Mouse (Mus musculus): ENCODE results near the gene Auts2. TPM values are rescaled to one million over a fixed set of nuclear protein-coding genes. Genes with fewer than 3 reads are reported as not detected.

Auts2 gene
- polyA plus RNA-seq, 1 experiment from 2014 or later, result 1.0 TPM

DNA sequence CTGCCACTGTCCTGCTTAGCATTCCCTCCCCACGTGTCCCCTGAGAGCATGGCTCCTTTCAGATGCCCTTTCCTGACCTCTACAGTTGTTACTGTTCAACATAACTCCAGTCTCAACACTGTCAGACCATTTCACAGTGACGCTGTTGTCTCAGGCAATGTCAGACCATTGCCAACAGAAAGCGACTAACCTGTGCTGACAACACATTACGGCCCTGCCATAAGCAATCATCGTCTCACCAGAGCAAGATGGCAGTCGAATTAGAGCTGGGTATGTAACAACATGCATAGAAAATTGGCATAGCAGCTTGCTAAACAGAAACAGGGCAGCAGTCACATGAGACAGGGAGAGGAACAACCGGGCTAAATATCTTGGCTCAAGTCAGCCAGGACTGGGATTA is 614.4 kb downstream of the Auts2 start:
- H3K4me1 ChIP-seq (ENCODE audit: insufficient read depth), result no peaks in the 10 kb centered on the region
- H3K27me3 ChIP-seq (ENCODE audit: insufficient read depth, low read length), result no peaks in the 10 kb centered on the region
- 70% methylated on average over 7 of the region's 7 CpGs for WGBS (ENCODE audit: insufficient replicate concordance)
- TF ChIP-seq CTCF (IDR thresholded peaks at IDR 0.05; ENCODE audit: low read depth) (no peak), EP300 (IDR thresholded peaks at IDR 0.05; ENCODE audit: low read depth) (no peak)
- no peak for ATAC-seq
- H3K4me3 ChIP-seq (ENCODE audit: low read depth, low read length), result no peak overlapping the region
- H3K9me3 ChIP-seq (ENCODE audit: low read length), result no peaks in the 10 kb centered on the region
- no peak overlapping the region for H3K4me2 ChIP-seq (ENCODE audit: low read depth, low read length)
- H3K27ac ChIP-seq (ENCODE audit: low read depth), result no peak overlapping the region
- DNase-seq, result no peak
- H3K9ac ChIP-seq (replicated peaks), result no peak overlapping the region
- H3K36me3 ChIP-seq (replicated peaks; ENCODE audit: insufficient read depth, low read length), result no peaks in the 10 kb centered on the region

DNA sequence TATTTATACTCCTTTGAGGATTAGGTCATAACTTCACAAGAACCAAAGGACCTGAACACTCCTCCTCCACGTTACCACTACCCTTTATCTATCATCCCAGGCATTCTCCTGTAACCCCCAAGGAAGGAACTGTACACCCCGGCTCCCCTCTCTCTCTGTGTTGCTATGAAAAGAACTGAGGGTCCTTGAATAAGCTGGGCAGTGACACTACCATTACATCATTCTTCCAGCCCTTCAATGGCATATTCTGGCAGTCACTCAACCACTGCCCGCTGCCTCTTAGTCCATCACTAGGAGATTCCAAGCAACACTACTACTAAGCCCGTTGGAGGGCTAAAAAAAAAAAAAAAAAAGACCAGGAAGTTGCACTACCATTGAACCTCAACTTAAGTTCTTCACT is 620.4 kb downstream of the Auts2 start:
- no peaks in the 10 kb centered on the region for H3K4me1 ChIP-seq (ENCODE audit: insufficient read depth)
- ATAC-seq, result no peak
- no peak overlapping the region for H3K27ac ChIP-seq (ENCODE audit: low read depth)
- H3K4me3 ChIP-seq (ENCODE audit: low read depth, low read length), result no peak overlapping the region
- TF ChIP-seq EP300 (IDR thresholded peaks at IDR 0.05; ENCODE audit: low read depth), result no peak
- no peak for TF ChIP-seq CTCF (IDR thresholded peaks at IDR 0.05; ENCODE audit: low read depth)
- H3K27me3 ChIP-seq (ENCODE audit: insufficient read depth, low read length), result no peaks in the 10 kb centered on the region
- DNase-seq, result no peak
- H3K9me3 ChIP-seq (ENCODE audit: low read length), result no peaks in the 10 kb centered on the region
- no peak overlapping the region for H3K4me2 ChIP-seq (ENCODE audit: low read depth, low read length)
- no peak overlapping the region for H3K9ac ChIP-seq (replicated peaks)
- 55% methylated on average over 4 of the region's 4 CpGs for WGBS (ENCODE audit: insufficient replicate concordance)
- no peaks in the 10 kb centered on the region for H3K36me3 ChIP-seq (replicated peaks; ENCODE audit: insufficient read depth, low read length)

DNA sequence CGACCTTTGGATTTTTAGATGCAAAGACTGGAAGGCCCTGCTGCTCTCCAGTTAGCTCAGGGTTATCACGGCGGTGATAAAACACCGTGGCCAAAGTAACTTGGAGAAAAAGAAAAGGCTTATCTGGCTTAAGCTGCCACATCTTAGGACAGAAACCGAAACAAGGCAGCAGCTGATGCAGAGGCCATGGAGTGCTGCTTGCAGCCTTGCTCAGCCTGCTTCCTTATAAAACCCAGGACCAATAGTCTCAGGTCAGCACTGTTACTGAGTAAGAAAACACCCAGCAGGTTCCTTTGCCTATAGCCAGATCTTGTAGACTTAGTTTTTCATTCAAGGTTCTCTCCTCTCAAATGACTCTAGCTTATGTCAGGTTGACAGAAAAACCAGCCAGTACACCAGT is 621.0 kb downstream of the Auts2 start:
- ATAC-seq, result no peak
- TF ChIP-seq CTCF (IDR thresholded peaks at IDR 0.05; ENCODE audit: low read depth) (no peak), EP300 (IDR thresholded peaks at IDR 0.05; ENCODE audit: low read depth) (no peak)
- DNase-seq, result no peak
- Histone ChIP-seq H3K4me3 (ENCODE audit: low read depth, low read length) (no peak overlapping the region), H3K9ac (replicated peaks) (no peak overlapping the region), H3K36me3 (replicated peaks; ENCODE audit: insufficient read depth, low read length) (no peaks in the 10 kb centered on the region), H3K4me2 (ENCODE audit: low read depth, low read length) (no peak overlapping the region), H3K27me3 (ENCODE audit: insufficient read depth, low read length) (no peaks in the 10 kb centered on the region), H3K4me1 (ENCODE audit: insufficient read depth) (no peaks in the 10 kb centered on the region), H3K9me3 (ENCODE audit: low read length) (no peaks in the 10 kb centered on the region), H3K27ac (ENCODE audit: low read depth) (no peak overlapping the region)
- 57% methylated on average over 5 of the region's 5 CpGs for WGBS (ENCODE audit: insufficient replicate concordance)

DNA sequence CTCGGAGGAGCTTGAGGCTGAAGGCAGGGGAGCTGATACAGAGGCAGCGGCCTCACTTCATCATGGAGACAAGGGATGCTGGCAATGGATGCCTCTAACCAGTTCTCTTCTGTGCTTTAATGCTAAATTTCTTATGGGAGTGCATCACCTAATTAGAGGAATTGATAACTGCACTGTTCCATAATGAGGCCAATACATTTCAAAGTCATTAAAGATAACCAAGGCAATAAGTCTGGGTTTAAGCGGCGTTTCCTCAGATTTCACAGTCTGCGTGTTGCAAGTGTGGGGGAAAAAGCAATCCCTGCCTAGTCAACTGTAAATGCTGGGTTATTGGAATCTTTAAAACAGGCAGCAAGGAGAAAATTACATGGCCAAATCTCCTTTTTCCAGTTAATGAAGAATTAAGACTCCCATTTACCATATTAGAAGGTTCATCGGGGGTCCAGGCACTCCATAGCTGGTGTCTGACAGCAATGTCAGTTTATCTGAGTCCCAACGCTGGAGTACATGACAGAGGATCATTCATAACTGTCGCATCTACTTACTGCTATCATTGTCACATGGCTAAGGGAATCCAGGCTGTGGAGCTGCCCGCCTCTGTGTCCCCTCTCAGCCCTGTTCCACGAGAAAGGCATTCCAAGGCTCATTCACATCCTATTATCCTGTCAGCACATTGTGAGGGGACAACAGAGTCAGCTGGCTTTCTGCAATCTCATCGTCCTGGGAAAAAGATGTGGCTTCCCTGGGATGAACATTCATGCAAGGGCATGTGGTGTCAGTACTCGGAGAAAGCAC is 623.0 kb downstream of the Auts2 start:
- WGBS (ENCODE audit: insufficient replicate concordance), result 68% methylated on average over 12 of the region's 12 CpGs

DNA sequence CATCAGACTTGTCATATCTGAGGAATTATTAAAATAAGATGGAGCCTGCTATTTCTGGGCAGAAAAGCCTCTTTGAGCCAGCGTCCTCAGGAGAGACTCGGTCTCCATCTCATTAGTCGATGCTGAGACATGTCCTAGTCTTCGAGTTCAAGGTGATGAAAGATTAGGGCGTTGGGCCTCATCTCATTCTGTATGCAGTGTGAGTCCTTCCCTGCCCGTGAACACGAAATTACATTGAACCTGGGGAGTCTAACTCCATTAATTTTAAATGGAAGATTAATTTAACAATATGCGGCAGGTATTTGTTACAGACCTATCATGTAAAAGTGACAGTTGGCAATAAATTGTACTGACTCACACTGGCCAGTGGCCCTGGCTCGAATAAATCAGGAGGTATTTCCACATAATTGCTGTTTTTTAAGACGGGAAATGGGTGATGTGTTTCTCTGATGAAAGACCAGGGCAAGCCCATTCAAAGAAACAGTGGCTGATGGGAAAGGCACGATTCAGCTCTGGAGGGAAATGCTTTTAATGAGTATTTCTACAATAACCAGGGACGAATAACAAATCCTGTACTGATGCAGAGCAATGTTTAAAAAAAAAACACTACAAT is 626.2 kb downstream of the Auts2 start:
- H3K4me1 ChIP-seq (ENCODE audit: insufficient read depth), result no peaks in the 10 kb centered on the region
- no peaks in the 10 kb centered on the region for H3K9me3 ChIP-seq (ENCODE audit: low read length)
- no peaks in the 10 kb centered on the region for H3K27me3 ChIP-seq (ENCODE audit: insufficient read depth, low read length)
- no peak for ATAC-seq
- 76% methylated on average over 12 of the region's 12 CpGs for WGBS (ENCODE audit: insufficient replicate concordance)
- no peak overlapping the region for H3K9ac ChIP-seq (replicated peaks)
- H3K27ac ChIP-seq (ENCODE audit: low read depth), result no peak overlapping the region
- no peak overlapping the region for H3K4me2 ChIP-seq (ENCODE audit: low read depth, low read length)
- no peak for DNase-seq
- TF ChIP-seq CTCF (IDR thresholded peaks at IDR 0.05; ENCODE audit: low read depth), result no peak
- no peak for TF ChIP-seq EP300 (IDR thresholded peaks at IDR 0.05; ENCODE audit: low read depth)
- no peaks in the 10 kb centered on the region for H3K36me3 ChIP-seq (replicated peaks; ENCODE audit: insufficient read depth, low read length)
- no peak overlapping the region for H3K4me3 ChIP-seq (ENCODE audit: low read depth, low read length)

More for the DNA sequence above, 623.0 kb downstream of the Auts2 start:
- H3K9ac ChIP-seq (replicated peaks), result no peak overlapping the region
- no peak for ATAC-seq
- H3K36me3 ChIP-seq (replicated peaks; ENCODE audit: insufficient read depth, low read length), result no peaks in the 10 kb centered on the region
- no peak for TF ChIP-seq CTCF (IDR thresholded peaks at IDR 0.05; ENCODE audit: low read depth)
- TF ChIP-seq EP300 (IDR thresholded peaks at IDR 0.05; ENCODE audit: low read depth), result no peak
- H3K27me3 ChIP-seq (ENCODE audit: insufficient read depth, low read length), result no peaks in the 10 kb centered on the region
- H3K27ac ChIP-seq (ENCODE audit: low read depth), result no peak overlapping the region
- no peak overlapping the region for H3K4me2 ChIP-seq (ENCODE audit: low read depth, low read length)
- H3K9me3 ChIP-seq (ENCODE audit: low read length), result no peaks in the 10 kb centered on the region
- no peak for DNase-seq
- H3K4me1 ChIP-seq (ENCODE audit: insufficient read depth), result no peaks in the 10 kb centered on the region
- no peak overlapping the region for H3K4me3 ChIP-seq (ENCODE audit: low read depth, low read length)

DNA sequence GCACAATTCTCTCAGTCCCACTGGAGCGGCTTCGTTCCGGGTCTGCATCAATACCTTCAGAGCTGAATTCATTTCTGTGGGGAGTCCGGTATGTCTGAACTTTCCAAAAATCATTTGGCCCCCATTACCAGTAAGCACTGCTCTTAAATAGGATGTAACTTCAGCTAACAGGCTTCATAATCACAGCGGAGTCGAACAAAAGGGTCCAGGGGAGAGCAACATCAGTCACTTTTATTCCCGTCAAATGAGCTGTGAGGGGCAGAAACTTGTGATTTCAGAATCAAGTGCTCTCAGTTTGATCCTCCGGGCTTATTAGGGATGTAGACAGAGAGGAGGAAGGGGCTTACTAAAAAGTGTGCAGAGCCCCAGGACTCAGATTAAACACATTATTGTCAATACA is 629.6 kb downstream of the Auts2 start:
- Histone ChIP-seq H3K4me3 (ENCODE audit: low read depth, low read length) (no peak overlapping the region), H3K36me3 (replicated peaks; ENCODE audit: insufficient read depth, low read length) (no peaks in the 10 kb centered on the region), H3K4me2 (ENCODE audit: low read depth, low read length) (no peak overlapping the region), H3K9ac (replicated peaks) (no peak overlapping the region), H3K27me3 (ENCODE audit: insufficient read depth, low read length) (no peaks in the 10 kb centered on the region), H3K4me1 (ENCODE audit: insufficient read depth) (no peaks in the 10 kb centered on the region), H3K27ac (ENCODE audit: low read depth) (no peak overlapping the region), H3K9me3 (ENCODE audit: low read length) (no peaks in the 10 kb centered on the region)
- no peak for TF ChIP-seq CTCF (IDR thresholded peaks at IDR 0.05; ENCODE audit: low read depth)
- no peak for ATAC-seq
- no peak for DNase-seq
- 86% methylated on average over 8 of the region's 8 CpGs for WGBS (ENCODE audit: insufficient replicate concordance)
